Mouse (Mus musculus): Measurements from ENCODE around the gene Ptov1. TPM values are rescaled to one million over a fixed set of nuclear protein-coding genes. Genes with fewer than 3 reads are reported as not detected.

Ptov1 gene
- polyA plus RNA-seq (2015; fragmentation: Illumina TruSeq; extraction: RNeasy Lipid Tissue Mini Kit (QIAGEN cat#74804); ENCODE audit: insufficient read depth, low replicate concordance): 4.1 TPM

DNA sequence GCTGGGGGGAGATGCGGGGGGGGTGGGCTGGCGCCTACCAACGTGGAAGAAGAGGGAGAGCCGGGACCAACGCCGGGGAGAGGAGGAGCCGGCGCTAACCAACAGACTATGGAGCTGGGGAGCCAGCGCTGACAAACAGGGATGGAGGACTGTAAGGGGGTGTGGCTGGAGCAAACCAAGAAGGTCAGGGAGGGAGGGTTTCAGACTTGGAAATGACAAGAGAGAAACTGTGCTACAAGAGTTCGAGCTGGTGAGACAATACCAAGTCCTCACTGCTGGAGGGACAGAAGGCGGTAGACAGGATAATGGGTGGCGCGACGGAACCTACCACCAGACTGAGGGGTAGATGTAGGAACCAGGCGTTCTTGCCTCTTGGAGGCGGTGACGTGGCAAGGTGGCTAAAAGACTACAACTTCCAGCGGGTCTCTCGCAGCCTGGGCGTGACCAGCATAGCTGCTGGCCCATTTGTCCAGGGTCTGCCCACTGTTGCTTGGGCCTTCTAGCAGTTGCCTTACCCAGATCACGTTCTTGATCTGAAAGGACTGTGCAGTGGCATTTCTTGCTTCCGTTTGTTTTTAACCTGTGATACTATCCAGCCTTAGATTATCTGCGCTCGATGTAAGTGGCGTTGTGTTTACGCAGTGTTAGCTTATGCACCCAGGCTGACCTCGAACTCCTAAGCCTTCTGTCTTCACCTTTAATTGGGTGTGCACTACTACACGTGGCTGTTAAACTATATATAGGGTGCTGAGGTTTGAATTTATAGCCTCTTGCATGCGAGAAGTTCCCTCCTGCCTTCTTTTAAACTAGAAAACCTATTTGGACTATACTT lies at the start of gene Ptov1:
TSS of gene Ptov1 (minus strand) at position 92 of the 832 bp plus-strand sequence.

DNA sequence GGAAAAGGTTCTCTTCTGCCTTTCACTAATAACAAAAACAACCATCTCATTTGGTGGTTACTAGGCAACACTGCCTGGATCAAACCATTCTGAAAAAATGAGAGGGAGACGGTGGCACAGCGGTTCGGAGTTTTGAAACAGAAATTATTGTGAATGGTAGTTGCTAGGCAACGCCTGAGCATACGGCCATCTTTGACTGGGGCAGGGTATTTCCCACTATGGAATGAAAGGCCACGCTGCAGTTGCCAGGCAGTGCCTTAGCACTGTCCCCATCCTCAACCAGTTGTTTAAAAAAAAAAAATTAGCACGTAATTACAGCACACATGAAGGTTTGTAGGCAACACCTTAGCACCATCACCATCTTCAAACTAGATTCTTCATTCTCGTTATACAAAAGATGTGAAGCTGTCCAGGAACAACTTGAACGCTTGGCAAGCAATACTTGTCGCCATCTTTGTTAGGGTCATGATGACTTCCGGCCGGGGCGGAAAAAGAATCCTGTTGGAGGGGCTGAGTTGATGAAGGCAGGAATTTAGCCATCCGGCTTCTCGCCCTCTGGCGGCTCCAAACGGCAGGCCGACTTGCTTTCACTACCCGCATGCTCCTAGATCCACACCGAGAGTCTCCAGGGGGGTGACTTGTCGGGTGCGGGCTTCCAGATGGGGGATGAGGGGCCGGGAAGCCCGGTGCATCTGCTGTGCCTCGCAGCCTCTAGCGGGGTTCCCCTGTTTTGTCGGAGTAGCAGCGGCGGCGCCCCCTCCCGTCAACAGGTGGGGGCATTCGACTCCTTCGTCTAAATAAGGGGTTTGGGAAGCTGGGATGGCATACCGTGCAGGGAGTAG lies 26.2 kb upstream of the Ptov1 start, which contains the start of gene Fuz:
TSS of gene Fuz (plus strand) at position 487 of the 842 bp plus-strand sequence.

DNA sequence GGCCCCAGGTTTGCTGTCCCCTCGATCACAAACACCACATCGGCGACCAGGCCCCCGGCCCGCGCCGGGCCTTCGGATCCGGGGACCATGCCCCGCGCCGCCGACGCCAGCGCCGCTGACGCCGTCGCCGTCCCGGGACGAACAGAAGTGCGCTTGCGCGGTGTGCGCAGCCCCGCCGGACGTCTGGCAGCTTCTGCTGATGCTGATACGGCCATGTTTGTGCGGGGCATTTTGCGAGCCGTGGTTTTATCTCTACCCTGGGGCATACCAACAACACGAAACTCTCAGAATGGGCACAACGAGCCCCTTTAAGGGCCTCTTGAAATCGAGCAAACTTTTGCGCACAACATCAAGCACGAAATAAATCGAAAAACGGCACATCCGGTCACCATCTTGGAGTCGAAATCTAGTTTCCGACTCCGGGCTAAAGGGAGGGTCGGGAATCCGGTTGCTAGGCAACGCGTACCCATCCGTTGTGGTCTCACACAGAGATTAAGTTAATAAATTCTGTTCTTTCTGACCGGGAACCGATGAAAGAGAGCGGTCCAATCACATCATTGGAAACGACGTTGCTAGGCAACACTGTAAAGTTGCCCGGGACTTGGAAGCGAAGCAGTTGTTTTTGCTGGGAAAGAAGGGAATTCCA lies 22.8 kb upstream of the Ptov1 start, which contains the start of gene Med25:
TSS of gene Med25 (minus strand) at position 437 of the 646 bp plus-strand sequence.

DNA sequence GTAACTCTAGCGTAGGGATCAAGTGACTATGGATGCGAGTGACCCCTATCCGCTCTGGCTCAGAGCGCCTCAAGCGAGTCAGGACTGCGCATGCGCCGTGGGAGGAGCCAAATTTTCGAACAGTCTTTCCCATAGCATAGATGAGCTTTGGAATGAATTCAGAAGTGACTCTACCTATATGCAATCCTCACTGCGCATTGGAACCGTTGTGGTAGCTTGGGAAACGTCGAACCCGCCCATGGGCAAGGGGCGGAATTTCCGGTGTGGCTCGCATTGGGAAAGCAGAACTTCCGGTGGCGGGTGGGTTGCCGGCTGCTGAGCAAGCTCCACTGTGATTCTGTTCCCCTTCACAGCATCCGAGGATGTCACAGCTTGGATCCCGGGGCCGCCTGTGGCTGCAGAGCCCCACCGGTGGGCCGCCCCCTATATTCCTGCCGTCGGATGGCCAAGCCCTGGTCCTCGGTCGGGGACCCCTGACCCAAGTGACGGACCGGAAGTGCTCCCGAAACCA lies 12.5 kb downstream of the Ptov1 start, which contains the start of gene Pnkp:
TSS of gene Pnkp (plus strand) at position 98 of the 511 bp plus-strand sequence.

DNA sequence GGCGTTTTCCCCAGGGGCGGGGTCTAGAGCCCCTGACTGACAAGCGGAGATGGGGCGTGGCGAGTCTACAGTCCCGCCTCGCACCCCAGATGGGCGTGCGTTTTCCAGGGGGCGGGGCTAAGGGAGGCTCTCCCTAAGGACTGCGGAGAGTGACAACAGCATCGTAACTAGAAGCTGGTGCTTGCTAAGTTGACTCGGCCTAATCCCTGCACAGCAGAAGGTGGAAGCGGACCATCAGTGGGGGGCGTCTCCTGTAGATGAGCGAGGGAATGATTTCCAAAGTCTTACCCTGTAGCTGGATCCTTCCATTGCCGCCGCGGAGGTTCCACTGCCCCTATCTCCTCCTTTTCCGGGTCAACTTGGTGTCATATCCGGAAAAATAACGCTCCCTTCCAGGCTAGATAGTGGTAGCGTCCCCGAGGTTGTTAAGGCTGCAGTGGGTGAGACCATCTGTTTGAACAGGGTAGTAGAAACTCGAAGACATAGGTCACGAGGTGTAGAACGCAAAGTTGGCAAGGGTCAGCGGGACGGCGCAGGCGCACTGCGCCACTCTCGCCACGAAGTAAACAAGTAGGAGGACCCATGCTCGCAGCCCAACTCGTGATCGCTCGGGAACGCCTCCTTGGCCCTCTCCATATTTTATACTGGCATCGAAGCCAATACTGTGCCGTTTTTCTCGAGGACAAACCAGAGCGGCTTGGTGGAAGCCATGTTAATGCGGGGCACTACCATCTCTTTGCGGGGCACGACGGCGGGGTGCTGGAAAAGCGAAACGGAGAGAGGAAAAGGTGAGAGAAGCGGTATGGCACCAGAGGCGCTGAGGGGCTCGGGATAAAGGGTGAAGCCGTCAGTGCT lies 20.8 kb downstream of the Ptov1 start, which contains the start of the genes Akt1s1 and Tbc1d17:
TSS of gene Akt1s1 (plus strand) at position 431 of the 855 bp plus-strand sequence.
TSS of gene Tbc1d17 (minus strand) at position 519 of the 855 bp plus-strand sequence.

DNA sequence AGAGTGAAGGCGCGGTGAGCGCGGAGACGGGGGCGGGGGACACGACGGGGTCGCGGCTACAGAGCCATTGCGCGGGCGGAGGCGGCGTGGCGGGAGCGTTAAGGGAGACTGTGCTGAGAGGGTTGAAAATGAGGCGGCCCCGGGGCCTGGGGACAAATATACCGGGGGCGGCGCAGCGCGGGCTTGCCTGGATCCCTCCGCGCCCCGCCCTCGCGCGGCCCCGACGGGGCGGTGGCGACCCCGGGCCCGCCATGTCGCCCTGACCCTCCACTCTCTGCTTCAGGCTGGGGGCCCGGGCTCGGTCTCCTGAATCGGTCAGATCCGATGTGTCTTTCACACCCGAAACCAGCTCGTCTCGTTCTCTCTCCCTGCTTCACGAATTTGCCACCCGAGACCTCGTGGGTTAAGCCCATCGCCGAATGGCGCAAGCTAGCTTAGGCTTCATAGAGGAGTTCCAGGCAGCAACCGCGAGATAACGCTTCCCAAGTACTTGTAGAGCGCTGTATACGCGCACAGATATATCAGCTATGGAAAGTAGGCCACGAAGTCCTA lies 53.0 kb downstream of the Ptov1 start, which contains the start of gene Atf5:
TSS of gene Atf5 (minus strand) at position 189 of the 552 bp plus-strand sequence.

DNA sequence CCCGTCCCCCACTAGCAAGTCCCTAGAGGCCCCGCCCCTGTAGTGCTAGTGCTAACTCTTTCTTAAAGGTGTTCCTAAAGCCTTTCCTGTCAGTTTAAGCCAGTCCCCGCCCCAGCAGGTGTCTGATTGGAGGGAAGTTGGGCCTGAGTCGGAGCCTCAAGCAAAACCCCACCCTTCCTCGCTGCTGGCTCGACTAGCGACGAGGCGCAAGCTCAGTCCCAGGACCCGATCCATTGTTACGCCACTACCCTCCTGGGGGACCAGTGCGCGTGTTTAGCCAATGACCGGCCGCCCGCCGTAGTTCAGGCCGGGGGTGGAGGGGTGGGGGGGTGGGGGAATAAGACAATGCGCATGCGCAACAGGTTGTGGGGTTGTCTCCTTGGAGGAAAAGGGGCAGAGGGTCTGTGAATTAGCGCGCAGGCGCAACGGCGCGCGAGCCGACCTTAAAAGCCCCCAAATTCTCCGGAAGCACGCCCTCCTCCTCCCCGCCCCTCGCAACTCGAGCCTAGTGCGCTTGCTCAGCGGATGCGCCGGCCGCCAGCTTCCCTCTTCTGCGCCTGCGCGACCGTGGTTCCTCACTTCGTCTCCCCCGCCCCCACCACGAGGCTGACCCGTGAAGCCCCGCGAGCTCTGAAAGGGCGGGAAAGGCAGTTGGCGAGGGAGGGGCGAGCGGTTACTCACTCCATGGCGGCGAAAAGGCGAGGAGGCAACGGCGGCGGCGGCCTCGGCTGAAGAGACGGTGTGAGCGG lies 53.7 kb downstream of the Ptov1 start, which contains the start of the genes Nup62 and Il4i1:
TSS of gene Nup62 (plus strand) at position 368 of the 749 bp plus-strand sequence.
TSS of gene Il4i1 (plus strand) at position 667 of the 749 bp plus-strand sequence.

Other genes with a start within 250 kb of the Ptov1 start
- not detected for gene Myh14, start 198.9 kb downstream of the Ptov1 start, polyA plus RNA-seq (2015; fragmentation: Illumina TruSeq; extraction: RNeasy Lipid Tissue Mini Kit (QIAGEN cat#74804); ENCODE audit: insufficient read depth, low replicate concordance)
- gene Izumo2, start 161.0 kb downstream of the Ptov1 start, polyA plus RNA-seq (2015; fragmentation: Illumina TruSeq; extraction: RNeasy Lipid Tissue Mini Kit (QIAGEN cat#74804); ENCODE audit: insufficient read depth, low replicate concordance): not detected
- gene Vrk3, start 121.4 kb downstream of the Ptov1 start, polyA plus RNA-seq (2015; fragmentation: Illumina TruSeq; extraction: RNeasy Lipid Tissue Mini Kit (QIAGEN cat#74804); ENCODE audit: insufficient read depth, low replicate concordance): 43.6 TPM
- 1.3 TPM for gene Zfp473, start 118.7 kb downstream of the Ptov1 start, polyA plus RNA-seq (2015; fragmentation: Illumina TruSeq; extraction: RNeasy Lipid Tissue Mini Kit (QIAGEN cat#74804); ENCODE audit: insufficient read depth, low replicate concordance)
- gene Nup62, start 53.7 kb downstream of the Ptov1 start, polyA plus RNA-seq (2015; fragmentation: Illumina TruSeq; extraction: RNeasy Lipid Tissue Mini Kit (QIAGEN cat#74804); ENCODE audit: insufficient read depth, low replicate concordance): 19.2 TPM
- gene Il4i1, start 53.4 kb downstream of the Ptov1 start, polyA plus RNA-seq (2015; fragmentation: Illumina TruSeq; extraction: RNeasy Lipid Tissue Mini Kit (QIAGEN cat#74804); ENCODE audit: insufficient read depth, low replicate concordance): 71.8 TPM
- gene Atf5, start 53.1 kb downstream of the Ptov1 start, polyA plus RNA-seq (2015; fragmentation: Illumina TruSeq; extraction: RNeasy Lipid Tissue Mini Kit (QIAGEN cat#74804); ENCODE audit: insufficient read depth, low replicate concordance): 10.8 TPM
- gene Akt1s1, start 20.8 kb downstream of the Ptov1 start, polyA plus RNA-seq (2015; fragmentation: Illumina TruSeq; extraction: RNeasy Lipid Tissue Mini Kit (QIAGEN cat#74804); ENCODE audit: insufficient read depth, low replicate concordance): 9.0 TPM
- gene Tbc1d17, start 20.7 kb downstream of the Ptov1 start, polyA plus RNA-seq (2015; fragmentation: Illumina TruSeq; extraction: RNeasy Lipid Tissue Mini Kit (QIAGEN cat#74804); ENCODE audit: insufficient read depth, low replicate concordance): 21.1 TPM
- 22.1 TPM for gene Pnkp, start 12.6 kb downstream of the Ptov1 start, polyA plus RNA-seq (2015; fragmentation: Illumina TruSeq; extraction: RNeasy Lipid Tissue Mini Kit (QIAGEN cat#74804); ENCODE audit: insufficient read depth, low replicate concordance)
- 14.6 TPM for gene Med25, start 22.9 kb upstream of the Ptov1 start, polyA plus RNA-seq (2015; fragmentation: Illumina TruSeq; extraction: RNeasy Lipid Tissue Mini Kit (QIAGEN cat#74804); ENCODE audit: insufficient read depth, low replicate concordance)
- gene Fuz, start 26.3 kb upstream of the Ptov1 start, polyA plus RNA-seq (2015; fragmentation: Illumina TruSeq; extraction: RNeasy Lipid Tissue Mini Kit (QIAGEN cat#74804); ENCODE audit: insufficient read depth, low replicate concordance): 24.7 TPM
- gene Ap2a1, start 59.7 kb upstream of the Ptov1 start, polyA plus RNA-seq (2015; fragmentation: Illumina TruSeq; extraction: RNeasy Lipid Tissue Mini Kit (QIAGEN cat#74804); ENCODE audit: insufficient read depth, low replicate concordance): 41.2 TPM
- gene Tsks, start 73.4 kb upstream of the Ptov1 start, polyA plus RNA-seq (2015; fragmentation: Illumina TruSeq; extraction: RNeasy Lipid Tissue Mini Kit (QIAGEN cat#74804); ENCODE audit: insufficient read depth, low replicate concordance): not detected
- gene Cpt1c, start 105.1 kb upstream of the Ptov1 start, polyA plus RNA-seq (2015; fragmentation: Illumina TruSeq; extraction: RNeasy Lipid Tissue Mini Kit (QIAGEN cat#74804); ENCODE audit: insufficient read depth, low replicate concordance): 1.5 TPM
- 116 TPM for gene Prmt1, start 116.8 kb upstream of the Ptov1 start, polyA plus RNA-seq (2015; fragmentation: Illumina TruSeq; extraction: RNeasy Lipid Tissue Mini Kit (QIAGEN cat#74804); ENCODE audit: insufficient read depth, low replicate concordance)
- 140 TPM for gene Irf3, start 127.9 kb upstream of the Ptov1 start, polyA plus RNA-seq (2015; fragmentation: Illumina TruSeq; extraction: RNeasy Lipid Tissue Mini Kit (QIAGEN cat#74804); ENCODE audit: insufficient read depth, low replicate concordance)
- gene Bcl2l12, start 128.9 kb upstream of the Ptov1 start, polyA plus RNA-seq (2015; fragmentation: Illumina TruSeq; extraction: RNeasy Lipid Tissue Mini Kit (QIAGEN cat#74804); ENCODE audit: insufficient read depth, low replicate concordance): 6.8 TPM
- 22.6 TPM for gene Scaf1, start 146.6 kb upstream of the Ptov1 start, polyA plus RNA-seq (2015; fragmentation: Illumina TruSeq; extraction: RNeasy Lipid Tissue Mini Kit (QIAGEN cat#74804); ENCODE audit: insufficient read depth, low replicate concordance)
- 30.0 TPM for gene Rras, start 148.2 kb upstream of the Ptov1 start, polyA plus RNA-seq (2015; fragmentation: Illumina TruSeq; extraction: RNeasy Lipid Tissue Mini Kit (QIAGEN cat#74804); ENCODE audit: insufficient read depth, low replicate concordance)
- gene Prr12, start 183.1 kb upstream of the Ptov1 start, polyA plus RNA-seq (2015; fragmentation: Illumina TruSeq; extraction: RNeasy Lipid Tissue Mini Kit (QIAGEN cat#74804); ENCODE audit: insufficient read depth, low replicate concordance): 4.3 TPM
- 21.1 TPM for gene Nosip, start 192.6 kb upstream of the Ptov1 start, polyA plus RNA-seq (2015; fragmentation: Illumina TruSeq; extraction: RNeasy Lipid Tissue Mini Kit (QIAGEN cat#74804); ENCODE audit: insufficient read depth, low replicate concordance)
- gene Prrg2, start 192.9 kb upstream of the Ptov1 start, polyA plus RNA-seq (2015; fragmentation: Illumina TruSeq; extraction: RNeasy Lipid Tissue Mini Kit (QIAGEN cat#74804); ENCODE audit: insufficient read depth, low replicate concordance): 3.5 TPM
- gene Rcn3, start 222.4 kb upstream of the Ptov1 start, polyA plus RNA-seq (2015; fragmentation: Illumina TruSeq; extraction: RNeasy Lipid Tissue Mini Kit (QIAGEN cat#74804); ENCODE audit: insufficient read depth, low replicate concordance): 9.4 TPM
- 45.8 TPM for gene Fcgrt, start 234.1 kb upstream of the Ptov1 start, polyA plus RNA-seq (2015; fragmentation: Illumina TruSeq; extraction: RNeasy Lipid Tissue Mini Kit (QIAGEN cat#74804); ENCODE audit: insufficient read depth, low replicate concordance)

Data from spleen, adult 10 weeks (tissue).